Mouse (Mus musculus): Measurements from ENCODE around the gene Vmn1r57. TPM values are rescaled to one million over a fixed set of nuclear protein-coding genes. Genes with fewer than 3 reads are reported as not detected.
"Not testable (repeated sequence)": the region's sequence is repeated elsewhere in the genome, so short reads cannot be mapped to it uniquely, and the experiment has no call there.

Gene Vmn1r57
- total RNA-seq (2021) = not detected
- long read RNA-seq, experiment 1 = 0 reads
- long read RNA-seq, experiment 2 = 0 reads

- not testable (repeated sequence) for DNase-seq (ENCODE audit: low spot score in 2 of 2)
These were observed at the start of gene Vmn1r57 for GRCm38 (mm10) chr7:5218193-5218592. Vmn1r57 (plus strand) TSS chr7:5218493.

GRCm38 (mm10) chr7:5196647-5197046 is 21.6 kb upstream of the Vmn1r57 start, which contains the start of gene Vmn1r56:
Vmn1r56 (minus strand) TSS chr7:5196747.
- DNase-seq (ENCODE audit: low spot score in 2 of 2) = not testable (repeated sequence)

- no peak for DNase-seq (ENCODE audit: low spot score in 2 of 2)
These were observed 44.8 kb downstream of the Vmn1r57 start for GRCm38 (mm10) chr7:5263051-5263450.

Other genes starting within 250 kb of the Vmn1r57 start
- gene Sbk3, start 247.3 kb upstream of the Vmn1r57 start, total RNA-seq (2021) = under 1 TPM; 0.44 to 0.67 TPM
- gene Zfp579, start 222.3 kb upstream of the Vmn1r57 start, total RNA-seq (2021) = 10 to 100 TPM; 36.9 to 39.0 TPM
- gene Zfp524, start 204.1 kb upstream of the Vmn1r57 start, total RNA-seq (2021) = 1 to 10 TPM; 5.7 to 6.4 TPM
- gene Fiz1, start 203.8 kb upstream of the Vmn1r57 start, total RNA-seq (2021) = 10 to 100 TPM; 21.4 to 27.7 TPM
- gene Gm44973, start 203.0 kb upstream of the Vmn1r57 start, total RNA-seq (2021) = not detected
- gene Zfp865, start 198.1 kb upstream of the Vmn1r57 start, total RNA-seq (2021) = 10 to 100 TPM; 34.6 to 35.8 TPM
- gene Ccdc106, start 197.9 kb upstream of the Vmn1r57 start, total RNA-seq (2021) = 10 to 100 TPM; 65.6 to 67.2 TPM
- gene 4632433K11Rik, start 184.4 kb upstream of the Vmn1r57 start, total RNA-seq (2021) = not detected
- 1 to 10 TPM; 5.3 to 7.0 TPM for gene Zfp784, start 180.0 kb upstream of the Vmn1r57 start, total RNA-seq (2021)
- 10 to 100 TPM; 57.8 to 63.2 TPM for gene Zfp580, start 167.0 kb upstream of the Vmn1r57 start, total RNA-seq (2021)
- 100 to 1,000 TPM; 163 to 176 TPM for gene U2af2, start 156.3 kb upstream of the Vmn1r57 start, total RNA-seq (2021)
- 100 to 1,000 TPM; 479 to 480 TPM for gene Epn1, start 138.3 kb upstream of the Vmn1r57 start, total RNA-seq (2021)
- gene Rfpl4, start 101.5 kb upstream of the Vmn1r57 start, total RNA-seq (2021) = not detected
- not detected for gene Rasl2-9, start 92.5 kb upstream of the Vmn1r57 start, total RNA-seq (2021)
- gene Vmn1r55, start 68.8 kb upstream of the Vmn1r57 start, total RNA-seq (2021) = not detected
- gene Vmn1r56, start 21.7 kb upstream of the Vmn1r57 start, total RNA-seq (2021) = not detected
- not detected for gene Gm5065, start 132.0 kb downstream of the Vmn1r57 start, total RNA-seq (2021)
- not detected for gene Nlrp2, start 132.5 kb downstream of the Vmn1r57 start, total RNA-seq (2021)
- not detected for gene Vmn1r58, start 194.9 kb downstream of the Vmn1r57 start, total RNA-seq (2021)
- not detected for gene Vmn1r59, start 238.3 kb downstream of the Vmn1r57 start, total RNA-seq (2021)